Comparison of ENCODE assay signal across 16 mouse cellular contexts in genomic region chr11:114531241-114531765, GRCm38 (mm10).
"Had no signal": no experiment of that assay in that cellular context is flagged by ENCODE, and none has a peak within 500 bp of the region (broad histone marks: within the 10 kb centered on the region; RNA-seq: fewer than 3 reads in every experiment).

No protein-coding gene starts in this region.

- ATAC-seq: intestine, postnatal 0 days; midbrain, embryonic 15.5 days had no signal

- H3K4me3 ChIP-seq: liver, embryonic 15.5 days; midbrain, embryonic 12.5 days; midbrain, embryonic 15.5 days; neural tube, embryonic 12.5 days; stomach, embryonic 15.5 days had no signal

- H3K27ac ChIP-seq: kidney, postnatal 0 days; liver, embryonic 15.5 days; midbrain, embryonic 12.5 days; midbrain, embryonic 15.5 days; neural tube, embryonic 12.5 days; stomach, embryonic 15.5 days had no signal

- H3K4me1 ChIP-seq: liver, embryonic 15.5 days; stomach, embryonic 15.5 days had no signal

- DNase-seq: kidney, adult 2 months; kidney, postnatal 4 days; lung, adult 2 months; lung, postnatal 14 days; lung, postnatal 4 days; retina, postnatal 1 day; right cerebral cortex, postnatal 25 days; spleen, adult 18-20 months; thymus, postnatal 25 days had no signal

- H3K27me3 ChIP-seq: liver, embryonic 15.5 days; midbrain, embryonic 12.5 days; midbrain, embryonic 15.5 days; neural tube, embryonic 12.5 days; stomach, embryonic 15.5 days had no signal

- H3K9me3 ChIP-seq: liver, embryonic 15.5 days; midbrain, embryonic 12.5 days; midbrain, embryonic 15.5 days; neural tube, embryonic 12.5 days; stomach, embryonic 15.5 days had no signal

- H3K36me3 ChIP-seq: liver, embryonic 15.5 days; midbrain, embryonic 12.5 days; midbrain, embryonic 15.5 days; neural tube, embryonic 12.5 days; stomach, embryonic 15.5 days had no signal

- H3K4me2 ChIP-seq: liver, embryonic 15.5 days; midbrain, embryonic 12.5 days; midbrain, embryonic 15.5 days; neural tube, embryonic 12.5 days; stomach, embryonic 15.5 days had no signal

- H3K9ac ChIP-seq: liver, embryonic 15.5 days; midbrain, embryonic 12.5 days; midbrain, embryonic 15.5 days; neural tube, embryonic 12.5 days; stomach, embryonic 15.5 days had no signal
